Mouse (Mus musculus): ENCODE data around the gene Psme3. TPM values are rescaled to one million over a fixed set of nuclear protein-coding genes. Genes with fewer than 3 reads are reported as not detected.
"Not testable (repeated sequence)": the region's sequence is repeated elsewhere in the genome, so short reads cannot be mapped to it uniquely, and the experiment has no call there.

The Psme3 gene
- total RNA-seq, 2 experiments from 2014 or later = 62.1 to 90.6 TPM

- ATAC-seq (ENCODE audit: poor library complexity, severe bottlenecking) = no peak
Measured at GRCm38 (mm10) chr11:101311083-101311482, 4.9 kb upstream of the Psme3 start.

GRCm38 (mm10) chr11:101312150-101312549, 3.9 kb upstream of the Psme3 start:
- no peak for ATAC-seq (ENCODE audit: poor library complexity, severe bottlenecking)

- ATAC-seq (ENCODE audit: poor library complexity, severe bottlenecking) = no peak
Measured at GRCm38 (mm10) chr11:101314567-101314966, 1.4 kb upstream of the Psme3 start.

- no peak for ATAC-seq (ENCODE audit: poor library complexity, severe bottlenecking)
Measured at GRCm38 (mm10) chr11:101315082-101315650, 847 bp upstream of the Psme3 start.

GRCm38 (mm10) chr11:101316501-101316917, 496 bp downstream of the Psme3 start:
- ATAC-seq (ENCODE audit: poor library complexity, severe bottlenecking) = peak; percentile 23

- ATAC-seq (ENCODE audit: poor library complexity, severe bottlenecking) = peak; percentile 51
Measured at GRCm38 (mm10) chr11:101323609-101324008, 7.6 kb downstream of the Psme3 start.

- no peak for ATAC-seq (ENCODE audit: poor library complexity, severe bottlenecking)
Measured at GRCm38 (mm10) chr11:101324763-101325162, 8.8 kb downstream of the Psme3 start, which contains the start of gene Aoc2. TSS of gene Aoc2 (plus strand) at chr11:101325063.

GRCm38 (mm10) chr11:101325201-101325600, 9.2 kb downstream of the Psme3 start:
- not testable (repeated sequence) for ATAC-seq (ENCODE audit: poor library complexity, severe bottlenecking)

GRCm38 (mm10) chr11:101326147-101326546, 10.1 kb downstream of the Psme3 start:
- no peak for ATAC-seq (ENCODE audit: poor library complexity, severe bottlenecking)

- no peak for ATAC-seq (ENCODE audit: poor library complexity, severe bottlenecking)
Measured at GRCm38 (mm10) chr11:101327311-101327710, 11.3 kb downstream of the Psme3 start.

GRCm38 (mm10) chr11:101328941-101329635, 13.1 kb downstream of the Psme3 start:
- no peak for ATAC-seq (ENCODE audit: poor library complexity, severe bottlenecking)

GRCm38 (mm10) chr11:101330371-101330924, 14.4 kb downstream of the Psme3 start, which contains the start of gene Aoc3:
TSS of gene Aoc3 (plus strand) at chr11:101330605.
- ATAC-seq (ENCODE audit: poor library complexity, severe bottlenecking) = no peak

GRCm38 (mm10) chr11:101330961-101331360, 14.9 kb downstream of the Psme3 start:
- not testable (repeated sequence) for ATAC-seq (ENCODE audit: poor library complexity, severe bottlenecking)

- ATAC-seq (ENCODE audit: poor library complexity, severe bottlenecking) = no peak
Measured at GRCm38 (mm10) chr11:101332537-101332936, 16.5 kb downstream of the Psme3 start.

- no peak for ATAC-seq (ENCODE audit: poor library complexity, severe bottlenecking)
Measured at GRCm38 (mm10) chr11:101334023-101334422, 18.0 kb downstream of the Psme3 start.

GRCm38 (mm10) chr11:101334516-101334915, 18.5 kb downstream of the Psme3 start:
- ATAC-seq (ENCODE audit: poor library complexity, severe bottlenecking) = no peak

- ATAC-seq (ENCODE audit: poor library complexity, severe bottlenecking) = no peak
Measured at GRCm38 (mm10) chr11:101335685-101336084, 19.7 kb downstream of the Psme3 start.

GRCm38 (mm10) chr11:101338123-101338760, 22.2 kb downstream of the Psme3 start:
- ATAC-seq (ENCODE audit: poor library complexity, severe bottlenecking) = no peak

GRCm38 (mm10) chr11:101347083-101347775, 31.2 kb downstream of the Psme3 start:
- ATAC-seq (ENCODE audit: poor library complexity, severe bottlenecking) = no peak

GRCm38 (mm10) chr11:101348774-101349173, 32.8 kb downstream of the Psme3 start:
- ATAC-seq (ENCODE audit: poor library complexity, severe bottlenecking) = no peak

GRCm38 (mm10) chr11:101349216-101349615, 33.2 kb downstream of the Psme3 start:
- ATAC-seq (ENCODE audit: poor library complexity, severe bottlenecking) = no peak
